Mouse (Mus musculus) Patski (cell line): ENCODE results near the gene Olfr538. TPM values are rescaled to one million over a fixed set of nuclear protein-coding genes. Genes with fewer than 3 reads are reported as not detected.
"Not testable (repeated sequence)": the region's sequence is repeated elsewhere in the genome, so short reads cannot be mapped to it uniquely, and the experiment has no call there.

ENCODE experiments used
- ATAC-seq: fragments of 100-300 bp; one replicate; pipeline ENCODE4 v1.8.0; 2021
- CTCF ChIA-PET: fragments of 350-600 bp; sonication (Branson Sonifier 250); formaldehyde crosslinking; loops from one replicate; lab custom pipeline; 2022; ENCODE audit warnings: inconsistent platforms; lab: Charles Lee
- POLR2A ChIA-PET: fragments of 350-600 bp; sonication (Branson Sonifier 250); formaldehyde crosslinking; loops from one replicate; lab custom pipeline; 2022; ENCODE audit warnings: antibody characterized with exemption, inconsistent platforms; lab: Charles Lee
- DNase-seq: peaks from one replicate; pipeline ENCODE4 v3.0.0-alpha.2; 2011; ENCODE audit warnings: low read depth, low spot score
- H3K27me3 ChIP-seq: fragments of 371-371 bp; one replicate; pipeline ENCODE4 v1.5.1; 2021
- CTCF ChIP-seq: fragments of 100-300 bp; IDR thresholded peaks from one replicate; pipeline ENCODE4 v1.5.1; 2021
- in situ Hi-C: fragments of 300-500 bp; cut with MboI; formaldehyde crosslinking; loops from 3 replicates; pipeline ENCODE4 v1.11.1; 2018; ENCODE audit warnings: low pct_unique_long_range_greater_than_20kb, mixed read lengths
- polyA plus RNA-seq: library from polyadenylated mRNA; unstranded; gene quantifications from one replicate; pipeline ENCODE4 v1.2.3, GENCODE M21; 2021

Olfr538 gene
- not detected for polyA plus RNA-seq

DNA sequence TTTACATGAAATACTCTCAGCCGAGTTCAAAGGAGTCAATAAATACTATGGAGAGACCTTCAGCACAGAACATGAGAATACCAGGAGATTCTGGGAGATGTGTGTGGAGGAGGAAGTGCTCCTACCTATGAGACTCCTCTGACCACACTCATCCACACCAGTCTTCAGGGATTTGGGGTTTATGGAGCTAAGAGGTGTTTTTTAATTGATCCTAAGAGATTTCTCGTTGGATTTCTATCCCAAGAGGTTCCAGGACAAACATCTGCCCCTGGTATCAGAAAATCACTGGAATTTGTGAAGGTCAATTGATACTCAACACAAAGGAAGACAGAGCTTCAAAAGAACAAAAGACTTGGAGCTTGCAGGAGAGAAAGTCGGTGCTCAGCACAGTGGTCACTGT is at the start of gene Olfr538:
Olfr538 (plus strand) TSS at position 301 of the 400 bp plus-strand sequence.
- ATAC-seq = no peak
- in situ Hi-C loops = no loop called here
- ChIA-PET POLR2A (no interaction called here), CTCF (no interaction called here)
- no peak for TF ChIP-seq CTCF
- no peaks in the 10 kb centered on the region for H3K27me3 ChIP-seq
- no peak for DNase-seq

DNA sequence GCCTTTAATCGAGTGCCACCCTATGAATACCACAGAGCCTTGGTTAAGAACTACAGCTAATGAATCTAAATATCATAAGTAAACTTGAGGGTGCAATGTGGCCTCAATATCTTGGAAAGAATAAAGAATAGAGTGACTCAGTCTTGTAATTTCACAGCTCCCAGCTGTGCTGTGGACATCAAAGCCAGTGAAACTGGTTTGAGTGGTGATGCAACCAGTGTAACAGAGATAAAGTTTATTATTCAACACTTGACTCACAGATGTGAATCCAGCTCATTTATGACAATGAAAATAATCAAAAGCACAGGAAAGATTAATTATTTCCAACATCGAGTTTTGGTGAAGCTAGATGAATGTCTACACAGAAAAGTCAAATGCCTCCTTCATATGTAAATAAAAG is 27.9 kb upstream of the Olfr538 start:
- in situ Hi-C loops = loop anchor here (5.0 kb wide), 1 partner anchor 68 kb away; no protein-coding TSS in a partner anchor
- ChIA-PET CTCF (no interaction called here), POLR2A (no interaction called here)
- no peaks in the 10 kb centered on the region for H3K27me3 ChIP-seq
- ATAC-seq (no peak), DNase-seq (no peak)
- TF ChIP-seq CTCF = no peak

DNA sequence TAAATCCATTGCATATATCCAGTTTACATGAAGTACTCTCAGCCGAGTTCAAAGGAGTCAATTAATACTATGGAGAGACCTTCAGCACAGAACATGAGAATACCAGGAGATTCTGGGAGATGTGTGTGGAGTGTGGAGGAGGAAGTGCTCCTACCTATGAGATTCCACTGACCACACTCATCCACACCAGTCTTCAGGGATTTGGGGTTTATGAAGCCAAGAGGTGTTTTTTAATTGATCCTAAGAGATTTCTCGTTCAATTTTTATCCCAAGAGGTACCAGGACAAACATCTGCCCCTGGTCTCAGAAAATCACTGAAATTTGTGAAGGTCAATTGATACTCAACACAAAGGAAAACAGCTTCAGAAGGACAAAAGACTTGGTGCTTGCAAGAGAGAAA is 33.3 kb downstream of the Olfr538 start, which contains the start of gene Olfr46:
Olfr46 (plus strand) TSS at position 301 of the 400 bp plus-strand sequence.
- H3K27me3 ChIP-seq, POLR2A ChIA-PET, DNase-seq, ATAC-seq, CTCF ChIA-PET, in situ Hi-C loops: not testable (repeated sequence)

Other genes with a start within 250 kb of the Olfr538 start
- gene Olfr525, start 247.0 kb upstream of the Olfr538 start, polyA plus RNA-seq = not detected
- gene Olfr527, start 233.9 kb upstream of the Olfr538 start, polyA plus RNA-seq = not detected
- gene Olfr60, start 206.2 kb upstream of the Olfr538 start, polyA plus RNA-seq = not detected
- not detected for gene Olfr530, start 191.6 kb upstream of the Olfr538 start, polyA plus RNA-seq
- gene Olfr531, start 165.0 kb upstream of the Olfr538 start, polyA plus RNA-seq = not detected
- not detected for gene Olfr532, start 146.2 kb upstream of the Olfr538 start, polyA plus RNA-seq
- gene Olfr533, start 104.5 kb upstream of the Olfr538 start, polyA plus RNA-seq = not detected
- not detected for gene Olfr535, start 83.7 kb upstream of the Olfr538 start, polyA plus RNA-seq
- gene Olfr536, start 60.5 kb upstream of the Olfr538 start, polyA plus RNA-seq = not detected
- not detected for gene Olfr46, start 33.4 kb downstream of the Olfr538 start, polyA plus RNA-seq
- not detected for gene Olfr61, start 61.1 kb downstream of the Olfr538 start, polyA plus RNA-seq
- gene Olfr53, start 78.6 kb downstream of the Olfr538 start, polyA plus RNA-seq = not detected
- gene Olfr539, start 92.0 kb downstream of the Olfr538 start, polyA plus RNA-seq = not detected
- not detected for gene Olfr45, start 114.1 kb downstream of the Olfr538 start, polyA plus RNA-seq
- not detected for gene Olfr541, start 129.4 kb downstream of the Olfr538 start, polyA plus RNA-seq
- not detected for gene Cyp2e1, start 195.9 kb downstream of the Olfr538 start, polyA plus RNA-seq
- not detected for gene Syce1, start 220.0 kb downstream of the Olfr538 start, polyA plus RNA-seq